Mouse (Mus musculus) liver, postnatal 0 days (tissue): ENCODE measurements around the gene Akr7a5. TPM values are rescaled to one million over a fixed set of nuclear protein-coding genes. Genes with fewer than 3 reads are reported as not detected.

Source experiments
- ATAC-seq: fragments of 200-750 bp; cut with Nextera tagmentation; 2 replicates; pipeline ENCODE4 v1.8.0; 2017; ENCODE audit warnings: mild to moderate bottlenecking, moderate library complexity
- DNase-seq: peaks from one replicate; pipeline ENCODE4 v3.0.0-alpha.2; 2016
- H3K27ac ChIP-seq: fragments of 300-500 bp; sonication (generic); 2 replicates; pipeline ENCODE4 v1.5.1; 2014; ENCODE audit warnings: antibody characterized with exemption, moderate library complexity, mild to moderate bottlenecking, low read depth
- H3K27me3 ChIP-seq: fragments of 300-500 bp; sonication (generic); 2 replicates; pipeline ENCODE4 v1.6.1; 2014; ENCODE audit warnings: low read length, control low read depth, mixed read lengths; ENCODE audit not compliant: insufficient read depth
- H3K36me3 ChIP-seq: fragments of 300-500 bp; sonication (generic); replicated peaks from 2 replicates; pipeline ENCODE4 v1.6.1; 2014; ENCODE audit warnings: mild to moderate bottlenecking, control low read depth, low read length, moderate library complexity, mixed read lengths; ENCODE audit not compliant: insufficient read depth
- H3K4me1 ChIP-seq: fragments of 300-500 bp; sonication (generic); 2 replicates; pipeline ENCODE4 v1.6.1; 2014; ENCODE audit warnings: antibody characterized with exemption, mild to moderate bottlenecking, control low read depth; ENCODE audit not compliant: insufficient read depth
- H3K4me2 ChIP-seq: fragments of 300-500 bp; sonication (generic); 2 replicates; pipeline ENCODE4 v1.6.1; 2014; ENCODE audit warnings: low read depth, mild to moderate bottlenecking, low read length, moderate library complexity, mixed read lengths
- H3K4me3 ChIP-seq: fragments of 300-500 bp; sonication (generic); 2 replicates; pipeline ENCODE4 v1.5.1; 2014; ENCODE audit warnings: low read depth, low read length
- H3K9ac ChIP-seq: fragments of 300-500 bp; sonication (generic); replicated peaks from 2 replicates; pipeline ENCODE4 v1.6.1; 2014; ENCODE audit warnings: mild to moderate bottlenecking, moderate library complexity
- H3K9me3 ChIP-seq: fragments of 300-500 bp; sonication (generic); 2 replicates; pipeline ENCODE4 v1.6.1; 2016; ENCODE audit warnings: mild to moderate bottlenecking, control low read depth, low read length, mixed read lengths
- CTCF ChIP-seq: sonication (generic); IDR thresholded peaks from 2 replicates; pipeline ENCODE4 v1.5.1; 2016; ENCODE audit warnings: antibody characterized with exemption, low read depth
- EP300 ChIP-seq: IDR thresholded peaks from 2 replicates; pipeline ENCODE4 v1.6.1; 2016; ENCODE audit warnings: antibody characterized with exemption, low read depth, mild to moderate bottlenecking
- WGBS: fragments of 180-500 bp; shearing (Covaris S2); extraction: QIAGEN DNeasy Blood & Tissue Kit; methylation state at CpG from one replicate; pipeline ENCODE4 v1.1.7; 2014; ENCODE audit not compliant: insufficient replicate concordance; 5-methylcytosine and 5-hydroxymethylcytosine counted together
- polyA plus RNA-seq: library from polyadenylated mRNA; unstranded; fragments of >200 nt; fragmentation: Nextera tagmentation; extraction: Ambion mirVana; gene quantifications from 2 replicates; pipeline ENCODE4 v1.2.1, GENCODE M21; 2015

The Akr7a5 gene
- polyA plus RNA-seq, 1 experiment from 2014 or later, result 117 TPM

DNA sequence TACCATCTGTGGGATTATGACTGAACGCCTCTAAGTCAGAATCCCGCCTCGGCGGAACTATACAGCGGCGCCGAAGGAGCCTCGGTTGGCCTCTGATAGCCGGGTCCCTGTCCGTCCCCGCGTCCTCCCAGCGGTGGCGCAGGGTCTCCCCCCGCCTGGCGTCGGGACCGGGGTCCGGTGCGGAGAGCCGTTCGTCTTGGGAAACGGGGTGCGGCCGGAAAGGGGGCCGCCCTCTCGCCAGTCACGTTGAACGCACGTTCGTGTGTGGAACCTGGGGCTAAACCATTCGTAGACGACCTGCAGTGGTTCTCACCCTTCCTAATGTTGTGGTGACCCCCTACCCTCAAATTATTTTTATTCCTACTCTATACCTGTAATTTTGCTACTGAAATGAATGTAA lies 27.6 kb downstream of the Akr7a5 start:
- H3K9ac ChIP-seq, result no peak overlapping the region
- no peak overlapping the region for H3K4me2 ChIP-seq
- TF ChIP-seq CTCF, result no peak
- no peak for TF ChIP-seq EP300
- no peak for ATAC-seq
- peaks cover 29% of the 10 kb centered on the region for H3K4me1 ChIP-seq
- 57% methylated on average over 33 of the region's 33 CpGs for WGBS
- no peak overlapping the region for H3K27ac ChIP-seq
- H3K27me3 ChIP-seq, result no peaks in the 10 kb centered on the region
- H3K9me3 ChIP-seq, result no peaks in the 10 kb centered on the region
- no peak for DNase-seq
- H3K4me3 ChIP-seq, result no peak overlapping the region
- H3K36me3 ChIP-seq, result no peaks in the 10 kb centered on the region

DNA sequence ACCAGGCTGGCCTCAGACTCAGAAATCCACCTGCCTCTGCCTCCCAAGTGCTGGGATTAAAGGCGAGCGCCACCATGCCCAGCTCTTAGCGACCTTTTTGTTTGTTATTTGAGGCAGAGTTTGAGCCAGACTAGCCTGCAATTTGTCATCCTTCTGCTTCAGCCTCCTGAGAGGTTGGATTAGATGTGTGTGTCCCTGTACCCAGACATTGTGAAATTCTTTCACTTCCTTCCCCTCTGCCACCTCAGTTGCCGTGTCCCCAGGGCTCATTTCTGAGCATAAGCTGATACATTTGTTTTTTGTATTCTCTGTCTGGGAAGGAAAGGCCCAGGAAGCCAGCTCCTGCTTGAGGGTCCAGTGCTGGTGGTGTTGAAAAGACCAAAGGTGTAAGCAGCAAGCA lies 30.3 kb downstream of the Akr7a5 start:
- H3K27ac ChIP-seq, result no peak overlapping the region
- WGBS, result 68% methylated on average over 4 of the region's 4 CpGs
- H3K4me1 ChIP-seq, result peaks cover 23% of the 10 kb centered on the region
- H3K9me3 ChIP-seq, result no peaks in the 10 kb centered on the region
- H3K36me3 ChIP-seq, result no peaks in the 10 kb centered on the region
- DNase-seq, result no peak
- no peak overlapping the region for H3K4me2 ChIP-seq
- no peak overlapping the region for H3K4me3 ChIP-seq
- no peak for TF ChIP-seq EP300
- no peak for TF ChIP-seq CTCF
- H3K27me3 ChIP-seq, result no peaks in the 10 kb centered on the region
- H3K9ac ChIP-seq, result peak overlapping the region; percentile 26; the same call in 1 of the 2 replicates
- ATAC-seq, result no peak

DNA sequence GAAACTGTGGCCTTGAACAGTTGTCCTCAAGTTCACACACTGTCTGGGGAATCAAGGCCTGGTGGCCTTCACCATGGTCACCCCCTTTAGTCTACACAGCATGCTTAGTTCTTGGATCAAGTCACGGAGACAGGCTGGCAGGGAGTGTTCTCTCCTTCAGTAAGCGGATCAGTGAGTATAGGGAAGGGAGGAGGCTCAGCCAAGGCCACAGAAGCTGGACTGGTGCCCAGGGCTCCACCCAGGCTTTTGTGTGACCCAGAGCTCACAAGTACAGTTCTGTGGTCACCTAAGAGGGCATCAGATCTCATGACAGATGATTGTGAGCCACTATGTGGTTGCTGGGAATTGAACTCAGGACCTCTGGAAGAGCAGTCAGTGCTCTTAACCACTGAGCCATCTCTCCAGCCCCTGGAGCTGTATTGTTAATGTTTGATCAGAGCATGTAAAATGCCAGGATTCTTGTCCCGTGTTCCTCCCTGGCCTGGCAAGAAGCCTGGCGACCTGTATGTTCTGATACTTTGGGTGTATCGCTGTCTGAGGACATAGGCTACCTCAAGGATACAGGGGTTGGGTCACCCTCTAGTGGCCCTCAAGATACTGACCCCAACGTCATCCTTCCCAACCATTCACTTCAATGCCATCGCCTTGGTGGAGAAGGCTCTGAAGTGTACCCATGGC lies 31.2 kb downstream of the Akr7a5 start:
- no peak for ATAC-seq
- peak; percentile 61 for DNase-seq
- H3K9me3 ChIP-seq, result no peaks in the 10 kb centered on the region
- WGBS, result 64% methylated on average over 7 of the region's 7 CpGs
- no peak overlapping the region for H3K4me3 ChIP-seq
- H3K9ac ChIP-seq, result peak overlapping the region; percentile 26
- no peaks in the 10 kb centered on the region; the same call in 1 of the 2 replicates for H3K36me3 ChIP-seq
- H3K27me3 ChIP-seq, result no peaks in the 10 kb centered on the region
- H3K4me2 ChIP-seq, result no peak overlapping the region
- TF ChIP-seq EP300 (no peak), CTCF (no peak)
- H3K4me1 ChIP-seq, result peaks cover 19% of the 10 kb centered on the region
- no peak overlapping the region for H3K27ac ChIP-seq

DNA sequence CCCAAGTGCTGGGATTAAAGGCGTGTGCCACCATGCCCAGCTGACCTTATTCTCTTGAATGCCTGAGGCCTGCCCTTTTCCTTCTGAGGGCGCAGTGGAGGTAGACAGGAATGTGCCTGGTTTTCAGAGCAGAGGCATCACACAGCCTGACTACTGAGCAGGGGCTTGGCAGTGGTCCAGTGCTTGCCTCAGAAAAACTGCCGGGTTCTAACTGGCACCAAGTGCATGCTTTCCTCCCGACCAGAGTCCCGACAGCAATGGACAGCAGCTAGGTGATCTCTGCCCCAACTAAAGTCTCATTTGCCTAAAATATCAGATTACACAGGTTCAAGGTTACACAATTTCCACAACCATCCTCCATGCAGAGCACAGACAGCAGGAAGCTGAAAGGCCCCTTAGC lies 33.2 kb downstream of the Akr7a5 start:
- Histone ChIP-seq H3K4me3 (no peak overlapping the region), H3K27ac (peak overlapping the region; percentile 26), H3K9ac (no peak overlapping the region), H3K4me2 (no peak overlapping the region), H3K36me3 (peaks cover 8% of the 10 kb centered on the region; the same call in 1 of the 2 replicates), H3K9me3 (no peaks in the 10 kb centered on the region), H3K27me3 (no peaks in the 10 kb centered on the region), H3K4me1 (peaks cover 16% of the 10 kb centered on the region)
- DNase-seq (peak; percentile 69), ATAC-seq (peak; percentile 72)
- 48% methylated on average over 5 of the region's 5 CpGs for WGBS
- TF ChIP-seq CTCF (no peak), EP300 (no peak)

DNA sequence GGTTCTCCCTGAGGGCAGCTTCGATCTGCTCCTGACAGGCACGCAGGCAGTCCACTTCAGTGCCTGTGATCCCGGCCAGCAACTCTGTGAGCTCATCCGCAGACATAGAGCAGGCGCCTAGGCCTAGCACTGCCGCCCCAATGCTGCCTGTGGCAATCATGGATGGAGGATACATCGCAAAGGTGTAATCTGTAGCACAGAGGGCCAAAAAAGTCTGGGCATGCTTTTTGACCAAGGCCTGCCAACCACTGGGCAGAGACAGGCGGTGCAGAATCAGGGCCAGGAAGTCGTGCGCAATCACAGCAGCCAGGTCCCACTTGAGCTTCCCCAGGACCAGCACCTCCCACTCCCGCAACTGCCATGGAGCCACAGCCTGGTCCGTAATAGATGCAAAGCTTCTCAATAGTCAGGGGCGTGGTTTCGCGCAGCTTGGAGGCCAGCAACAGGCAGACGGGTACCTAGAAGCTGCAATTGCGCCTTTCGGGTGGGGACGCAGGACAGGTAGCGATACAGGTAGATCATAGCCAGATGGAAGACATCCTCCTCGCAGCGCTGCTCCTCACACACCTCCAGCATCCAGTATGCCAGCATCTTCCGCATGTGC lies 35.0 kb downstream of the Akr7a5 start:
- H3K4me3 ChIP-seq, result no peak overlapping the region
- no peak overlapping the region for H3K27ac ChIP-seq
- no peaks in the 10 kb centered on the region for H3K27me3 ChIP-seq
- no peak for TF ChIP-seq CTCF
- DNase-seq (no peak), ATAC-seq (peak; percentile 14; the same call in 1 of the 2 replicates)
- H3K9ac ChIP-seq, result no peak overlapping the region
- no peaks in the 10 kb centered on the region for H3K9me3 ChIP-seq
- H3K4me1 ChIP-seq, result peaks cover 16% of the 10 kb centered on the region
- 81% methylated on average over 23 of the region's 23 CpGs for WGBS
- H3K36me3 ChIP-seq, result peaks cover 21% of the 10 kb centered on the region
- no peak overlapping the region for H3K4me2 ChIP-seq

DNA sequence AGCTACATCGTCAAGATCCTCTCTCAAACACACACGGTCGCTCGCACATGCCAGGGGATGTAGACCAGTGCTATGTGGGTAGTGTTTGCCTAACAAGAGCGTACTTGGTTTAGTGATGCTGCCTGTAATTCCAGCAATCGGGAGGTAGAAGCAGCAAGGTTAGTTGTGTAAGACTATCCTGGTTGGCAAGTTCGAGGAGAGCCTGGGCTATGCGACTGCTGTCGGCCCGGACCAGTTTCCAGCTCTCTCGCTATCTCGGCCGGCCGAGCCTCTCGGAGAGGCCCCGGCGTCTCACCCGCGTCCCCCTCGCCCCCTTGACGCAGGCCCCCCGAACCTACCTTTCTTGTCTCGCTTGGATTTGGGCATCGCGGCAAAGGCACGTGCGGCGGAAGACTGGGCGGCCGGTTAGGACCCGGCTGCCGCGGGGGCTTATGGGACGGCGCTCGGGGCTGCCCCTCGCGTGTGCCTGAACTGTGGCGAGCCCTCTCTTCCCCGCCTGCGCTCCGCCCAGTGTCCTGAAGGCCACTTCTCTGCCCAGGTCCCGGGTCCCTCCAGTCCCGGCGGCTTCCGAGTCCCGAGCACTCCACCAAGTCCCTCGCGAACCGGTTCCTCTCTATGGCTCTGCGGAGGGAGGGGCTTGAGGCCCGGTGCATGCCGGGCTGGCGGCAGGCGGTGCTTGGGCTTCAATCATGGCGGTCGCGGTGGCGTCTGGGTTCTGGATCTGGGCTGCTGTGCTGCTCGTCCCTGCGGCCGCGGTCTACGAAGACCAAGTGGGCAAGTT lies 41.6 kb downstream of the Akr7a5 start, which contains the start of the genes Mrto4, Emc1 and Ubr4:
Gene Mrto4, minus strand, starts transcription at position 646 of the 781 bp plus-strand sequence.
Gene Emc1, plus strand, starts transcription at position 657 of the 781 bp plus-strand sequence.
Gene Ubr4, plus strand, starts transcription at position 679 of the 781 bp plus-strand sequence.
- peak within 1 kb of the TSS; percentile 90 for H3K4me2 ChIP-seq
- DNase-seq (peak; percentile 89), ATAC-seq (peak; percentile 95)
- peaks cover 21% of the 10 kb centered on the region for H3K36me3 ChIP-seq
- H3K9ac ChIP-seq, result peak within 1 kb of the TSS; percentile 72
- peak within 1 kb of the TSS; percentile 90 for H3K27ac ChIP-seq
- H3K27me3 ChIP-seq, result no peaks in the 10 kb centered on the region
- H3K4me3 ChIP-seq, result peak within 1 kb of the TSS; percentile 66
- H3K4me1 ChIP-seq, result peaks cover 17% of the 10 kb centered on the region
- TF ChIP-seq EP300 (peak; percentile 54; the same call in 1 of the 2 replicates), CTCF (no peak)
- under 1% methylated on average over 59 of the region's 64 CpGs for WGBS
- H3K9me3 ChIP-seq, result no peaks in the 10 kb centered on the region
